Mouse (Mus musculus) CH12.LX (cell line): ENCODE results near the gene Cdc123. TPM values are rescaled to one million over a fixed set of nuclear protein-coding genes. Genes with fewer than 3 reads are reported as not detected.

Experiments used
- DNase-seq: peaks from one replicate; pipeline ENCODE4 v3.0.0-alpha.2; 2013; ENCODE audit errors: extremely low read depth
- H3K27ac ChIP-seq: 2 replicates; pipeline ENCODE4 v1.5.1; 2012; ENCODE audit warnings: low read depth, mild to moderate bottlenecking, control low read depth, moderate library complexity; ENCODE audit not compliant: insufficient read depth
- H3K27me3 ChIP-seq: replicated peaks from 2 replicates; pipeline ENCODE3; 2012; ENCODE audit warnings: inconsistent platforms
- H3K36me3 ChIP-seq, 2 experiments: replicated peaks in 1 of 2; 2 replicates each; pipeline versions ENCODE3 to v1.6.1; 2012; ENCODE audit warnings: inconsistent platforms in 1 of 2, low read length in 1 of 2, mild to moderate bottlenecking in 1 of 2, mixed read lengths in 1 of 2, moderate library complexity in 1 of 2; ENCODE audit not compliant: control insufficient read depth in 1 of 2, insufficient read depth in 1 of 2
- H3K4me1 ChIP-seq, 2 experiments: 2 replicates each; pipeline ENCODE4 v1.6.1; 2012; ENCODE audit warnings: inconsistent platforms in 1 of 2, moderate library complexity in 1 of 2; ENCODE audit not compliant: insufficient read depth in 2 of 2, control insufficient read depth in 1 of 2
- H3K4me2 ChIP-seq: 2 replicates; pipeline ENCODE4 v1.6.1; 2012; ENCODE audit warnings: low read depth, mild to moderate bottlenecking, control low read depth; ENCODE audit not compliant: poor library complexity, insufficient read depth, severe bottlenecking
- H3K4me3 ChIP-seq, 3 experiments: fragments of 150-350 bp in 1 of 3; sonication (generic) in 1 of 3; replicated peaks in 1 of 3; 2 replicates each; pipeline versions ENCODE3 to v1.5.1; 2011 to 2012; ENCODE audit warnings: low read depth in 2 of 3, low read length in 2 of 3, mild to moderate bottlenecking in 2 of 3, moderate library complexity in 2 of 3, control low read depth in 1 of 3, improper control_type of control experiment in 1 of 3, inconsistent platforms in 1 of 3, mixed read lengths in 1 of 3; ENCODE audit not compliant: poor library complexity in 1 of 3
- H3K79me2 ChIP-seq: replicated peaks from 2 replicates; pipeline ENCODE4 v1.6.1; 2012; ENCODE audit warnings: mild to moderate bottlenecking, moderate library complexity; ENCODE audit not compliant: control insufficient read depth, poor library complexity, insufficient read depth, severe bottlenecking; ENCODE audit errors: extremely low read depth
- H3K9ac ChIP-seq: 2 replicates; pipeline ENCODE4 v1.6.1; 2012; ENCODE audit warnings: low read depth, mild to moderate bottlenecking, control low read depth, moderate library complexity; ENCODE audit not compliant: insufficient read depth
- H3K9me3 ChIP-seq: replicated peaks from 2 replicates; pipeline ENCODE3; 2012; ENCODE audit warnings: low read length, inconsistent platforms, mixed read lengths
- BHLHE40 ChIP-seq: IDR thresholded peaks from 2 replicates; pipeline ENCODE4 v1.6.1; 2011; ENCODE audit warnings: mild to moderate bottlenecking, low read depth, low read length, improper control_type of control experiment
- CHD1 ChIP-seq: IDR thresholded peaks from 2 replicates; pipeline ENCODE4 v1.6.1; 2012; ENCODE audit warnings: low read depth, low read length, improper control_type of control experiment, inconsistent platforms
- CTCF ChIP-seq, 2 experiments: IDR thresholded peaks in 1 of 2; conservative IDR thresholded peaks in 1 of 2; 2 replicates each; pipeline ENCODE4 v1.5.1; 2011 to 2012; ENCODE audit warnings: low read depth in 2 of 2, low read length in 2 of 2, improper control_type of control experiment in 1 of 2, inconsistent platforms in 1 of 2, mild to moderate bottlenecking in 1 of 2, moderate library complexity in 1 of 2
- ELF1 ChIP-seq: IDR thresholded peaks from 2 replicates; pipeline ENCODE4 v1.6.1; 2014; ENCODE audit warnings: low read depth, mild to moderate bottlenecking, inconsistent platforms, low read length, improper control_type of control experiment
- EP300 ChIP-seq: IDR thresholded peaks from 2 replicates; pipeline ENCODE4 v1.6.1; 2011; ENCODE audit warnings: low read length, improper control_type of control experiment
- IRF4 ChIP-seq: IDR thresholded peaks from 2 replicates; pipeline ENCODE4 v1.6.1; 2014; ENCODE audit warnings: low read depth, mild to moderate bottlenecking, inconsistent platforms, low read length, improper control_type of control experiment
- JUN ChIP-seq: IDR thresholded peaks from 2 replicates; pipeline ENCODE4 v1.6.1; 2011; ENCODE audit warnings: low read depth, mild to moderate bottlenecking, low read length, improper control_type of control experiment, moderate library complexity; ENCODE audit not compliant: insufficient read depth
- KAT2A ChIP-seq: IDR thresholded peaks from 2 replicates; pipeline ENCODE4 v1.6.1; 2012; ENCODE audit warnings: low read length, improper control_type of control experiment, inconsistent platforms; ENCODE audit not compliant: insufficient replicate concordance
- MAFK ChIP-seq: IDR thresholded peaks from 2 replicates; pipeline ENCODE4 v1.6.1; 2011; ENCODE audit warnings: low read length, improper control_type of control experiment; ENCODE audit not compliant: insufficient replicate concordance
- MAZ ChIP-seq: IDR thresholded peaks from 2 replicates; pipeline ENCODE4 v1.6.1; 2012; ENCODE audit warnings: low read depth, mild to moderate bottlenecking, inconsistent platforms, low read length, improper control_type of control experiment, moderate library complexity
- MEF2A ChIP-seq: IDR thresholded peaks from 2 replicates; pipeline ENCODE4 v1.6.1; 2014; ENCODE audit warnings: low read depth, mild to moderate bottlenecking, inconsistent platforms, low read length, improper control_type of control experiment, borderline replicate concordance
- MYC ChIP-seq: IDR thresholded peaks from 2 replicates; pipeline ENCODE4 v1.6.1; 2011; ENCODE audit warnings: low read depth, mild to moderate bottlenecking, improper control_type of control experiment, low read length
- NELFE ChIP-seq: IDR thresholded peaks from 2 replicates; pipeline ENCODE4 v1.6.1; 2011; ENCODE audit warnings: low read depth, low read length, improper control_type of control experiment
- PAX5 ChIP-seq: IDR thresholded peaks from 2 replicates; pipeline ENCODE4 v1.6.1; 2012; ENCODE audit warnings: low read length, inconsistent platforms, mixed read lengths
- POLR2A ChIP-seq: IDR thresholded peaks from 2 replicates; pipeline ENCODE4 v1.6.1; 2011; ENCODE audit warnings: low read depth, mild to moderate bottlenecking, improper control_type of control experiment, low read length
- POLR2AphosphoS2 ChIP-seq: IDR thresholded peaks from 2 replicates; pipeline ENCODE4 v1.6.1; 2011; ENCODE audit warnings: low read depth, low read length, improper control_type of control experiment
- RCOR1 ChIP-seq: conservative IDR thresholded peaks from 2 replicates; pipeline ENCODE4 v1.6.1; 2012; ENCODE audit warnings: low read depth, mild to moderate bottlenecking, inconsistent platforms, low read length, improper control_type of control experiment
- TBP ChIP-seq: conservative IDR thresholded peaks from 2 replicates; pipeline ENCODE4 v1.6.1; 2011; ENCODE audit warnings: low read depth, low read length, improper control_type of control experiment
- TCF12 ChIP-seq: IDR thresholded peaks from 2 replicates; pipeline ENCODE4 v1.6.1; 2014; ENCODE audit warnings: low read depth, mild to moderate bottlenecking, inconsistent platforms, low read length, improper control_type of control experiment
- UBTF ChIP-seq: IDR thresholded peaks from 2 replicates; pipeline ENCODE4 v1.6.1; 2012; ENCODE audit warnings: low read depth, mild to moderate bottlenecking, inconsistent platforms, low read length, improper control_type of control experiment, moderate library complexity
- USF1 ChIP-seq: IDR thresholded peaks from 2 replicates; pipeline ENCODE4 v1.6.1; 2014; ENCODE audit warnings: low read depth, mild to moderate bottlenecking, inconsistent platforms, low read length, improper control_type of control experiment
- USF2 ChIP-seq: conservative IDR thresholded peaks from 2 replicates; pipeline ENCODE4 v1.6.1; 2011; ENCODE audit warnings: low read depth, low read length, improper control_type of control experiment
- ZC3H11A ChIP-seq: IDR thresholded peaks from 2 replicates; pipeline ENCODE4 v1.6.1; 2012; ENCODE audit warnings: low read depth, mild to moderate bottlenecking, inconsistent platforms, low read length, improper control_type of control experiment
- ZKSCAN1 ChIP-seq: IDR thresholded peaks from 2 replicates; pipeline ENCODE4 v1.6.1; 2012; ENCODE audit warnings: low read depth, inconsistent platforms, low read length, improper control_type of control experiment, borderline replicate concordance
- ZNF384 ChIP-seq: IDR thresholded peaks from 2 replicates; pipeline ENCODE4 v1.6.1; 2012; ENCODE audit warnings: low read depth, low read length, improper control_type of control experiment, inconsistent platforms
- dilution Hi-C: fragments of 300-500 bp; cut with MboI; formaldehyde crosslinking; loops from 2 replicates; pipeline ENCODE4 v1.14.3; 2020; ENCODE audit warnings: low sequenced_read_pairs; ENCODE audit not compliant: extremely low pct_unique_long_range_greater_than_20kb, extremely low pct_ligation_motif_present
- in situ Hi-C: fragments of 300-500 bp; cut with MboI; formaldehyde crosslinking; loops from 3 replicates; pipeline ENCODE4 v1.14.3; 2019; ENCODE audit warnings: low sequenced_read_pairs, low pct_ligation_motif_present, low pct_unique_long_range_greater_than_20kb, mixed read lengths
- polyA plus RNA-seq: library from polyadenylated mRNA; unstranded; fragments of >175 nt; gene quantifications from 2 replicates; pipeline ENCODE4 v1.2.1, GENCODE M21; 2012; ENCODE audit warnings: low read depth; ENCODE audit not compliant: insufficient read length
- total RNA-seq, 2 experiments: library from RNA; depleted of rRNA; stranded (reverse); fragments of 300-350 nt in 1 of 2; fragments of >200 nt in 1 of 2; gene quantifications; 2 replicates each; pipeline ENCODE4 v1.2.3; 2012 to 2014

Gene Cdc123
- total and polyA plus RNA-seq, 3 experiments = 164 to 291 (median 215) TPM

DNA sequence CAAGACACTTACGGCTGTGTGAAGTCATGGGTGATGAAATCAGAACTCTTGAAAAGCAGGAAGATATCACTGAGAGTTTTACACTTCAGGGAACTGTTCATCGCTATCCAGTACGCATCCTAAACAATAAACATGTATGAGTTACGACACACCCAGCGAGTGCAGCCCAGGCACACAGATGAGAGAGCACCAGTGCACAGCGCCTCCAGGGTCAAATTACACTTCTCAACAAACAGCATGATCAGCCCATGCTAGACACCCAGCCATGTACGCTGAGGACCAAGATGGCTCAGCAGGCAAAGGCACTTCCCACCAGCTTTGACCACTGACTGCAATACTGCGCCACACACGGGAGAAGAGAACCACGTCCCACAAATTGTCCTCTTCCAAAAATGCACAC, 23.7 kb downstream of the Cdc123 start:
- Histone ChIP-seq H3K27me3 (no peaks in the 10 kb centered on the region), H3K4me1 (peaks cover 4 to 15% of the 10 kb centered on the region in 2 experiments; a peak in 3 of 4 replicates), H3K9me3 (no peaks in the 10 kb centered on the region), H3K9ac (no peak overlapping the region), H3K4me2 (no peak overlapping the region), H3K4me3 (no peak overlapping the region), H3K27ac (no peak overlapping the region), H3K36me3 (peaks cover 50 to 80% of the 10 kb centered on the region in 2 experiments), H3K79me2 (peaks cover 3% of the 10 kb centered on the region; the same call in 1 of the 2 replicates)
- DNase-seq = no peak
- dilution Hi-C loops (no loop called here), in situ Hi-C loops (loop anchor here (25.0 kb wide), 1 partner anchor 734 kb away; no protein-coding TSS in a partner anchor)
- TF ChIP-seq MAZ = no peak
- TF ChIP-seq ZKSCAN1 = no peak
- no peak for TF ChIP-seq CHD1
- TF ChIP-seq RCOR1 = no peak
- no peak for TF ChIP-seq UBTF
- no peak for TF ChIP-seq POLR2A
- TF ChIP-seq KAT2A = no peak
- no peak for TF ChIP-seq JUN
- TF ChIP-seq TCF12 = no peak
- TF ChIP-seq USF2 = no peak
- TF ChIP-seq BHLHE40 = no peak
- TF ChIP-seq TBP = no peak
- TF ChIP-seq CTCF (conservative IDR thresholded peaks at IDR 0.05 in 1 of 2, IDR thresholded peaks at IDR 0.05 in 1 of 2; ENCODE audit: low read depth in 2 of 2, low read length in 2 of 2) = no peak
- TF ChIP-seq POLR2AphosphoS2 = no peak
- TF ChIP-seq ZC3H11A = no peak
- TF ChIP-seq MYC = no peak
- TF ChIP-seq ELF1 = no peak
- TF ChIP-seq NELFE = no peak

DNA sequence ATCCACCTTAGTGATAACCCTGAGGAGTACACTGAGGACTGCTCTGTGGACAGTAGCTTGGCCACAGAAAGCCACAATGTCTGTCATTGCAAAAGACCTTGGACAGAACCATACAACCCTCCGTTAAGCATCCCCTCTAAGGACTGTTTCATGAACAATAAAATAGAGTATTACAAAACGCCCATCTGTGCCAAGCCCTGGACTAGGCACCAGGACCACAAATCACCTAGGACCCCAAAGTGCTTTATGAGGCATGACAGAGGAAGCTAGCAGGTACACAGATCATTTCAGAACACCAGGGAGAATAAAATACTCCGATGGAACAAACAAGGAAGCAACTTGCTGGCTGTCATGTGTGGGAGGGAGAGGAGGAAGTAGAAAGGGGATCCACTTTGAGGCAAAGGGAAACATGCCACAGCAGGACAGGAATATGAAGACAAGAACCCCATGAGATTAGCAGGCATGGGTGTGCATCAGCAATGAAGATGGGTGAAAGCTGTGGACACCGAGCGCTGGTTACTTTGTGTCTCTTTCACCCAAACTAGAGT, 33.7 kb downstream of the Cdc123 start:
- H3K4me2 ChIP-seq = no peak overlapping the region
- dilution Hi-C loops = no loop called here
- no peak for DNase-seq
- H3K27me3 ChIP-seq = no peaks in the 10 kb centered on the region
- H3K9ac ChIP-seq = no peak overlapping the region
- TF ChIP-seq BHLHE40 = no peak
- TF ChIP-seq ZNF384 = no peak
- TF ChIP-seq ELF1 = no peak
- no peak for TF ChIP-seq ZKSCAN1
- TF ChIP-seq POLR2AphosphoS2 = no peak
- no peak for TF ChIP-seq EP300
- no peak for TF ChIP-seq JUN
- no peak for TF ChIP-seq MEF2A
- no peak for TF ChIP-seq ZC3H11A
- no peak for TF ChIP-seq CHD1
- TF ChIP-seq MAFK = no peak
- no peak for TF ChIP-seq PAX5
- TF ChIP-seq UBTF = no peak
- no peak for TF ChIP-seq IRF4
- TF ChIP-seq USF1 = no peak
- TF ChIP-seq NELFE = no peak
- TF ChIP-seq POLR2A = no peak
- TF ChIP-seq USF2 = no peak
- TF ChIP-seq, all 38 proteins: peak for 0
- in situ Hi-C loops = loop anchor here (25.0 kb wide), 1 partner anchor 724 kb away; no protein-coding TSS in a partner anchor
- no peaks in the 10 kb centered on the region for H3K79me2 ChIP-seq
- H3K27ac ChIP-seq = no peak overlapping the region
- no peaks in the 10 kb centered on the region for H3K9me3 ChIP-seq
- peaks cover 36 to 72% of the 10 kb centered on the region in 2 experiments for H3K36me3 ChIP-seq
- no peak overlapping the region for H3K4me3 ChIP-seq
- no peaks in the 10 kb centered on the region; a peak in 1 of 4 replicates for H3K4me1 ChIP-seq
